Mouse (Mus musculus) MEL (cell line): ENCODE results near the gene Pimreg.

Source experiments
- CHD2 ChIP-seq: IDR thresholded peaks from 2 replicates; pipeline ENCODE4 v1.6.1; 2011; ENCODE audit warnings: low read length, improper control_type of control experiment
- CTCF ChIP-seq, 3 experiments: IDR thresholded peaks in 2 of 3; conservative IDR thresholded peaks in 1 of 3; 2 replicates each; pipeline ENCODE4 v1.5.1; 2011 to 2012; ENCODE audit warnings: low read length in 3 of 3, low read depth in 2 of 3, mild to moderate bottlenecking in 2 of 3, improper control_type of control experiment in 1 of 3, inconsistent platforms in 1 of 3, mixed read lengths in 1 of 3, moderate library complexity in 1 of 3; ENCODE audit not compliant: control insufficient read depth in 1 of 3, insufficient read depth in 1 of 3, poor library complexity in 1 of 3, severe bottlenecking in 1 of 3
- ELF1 ChIP-seq: IDR thresholded peaks from 2 replicates; pipeline ENCODE4 v1.6.1; 2014; ENCODE audit warnings: low read depth, mild to moderate bottlenecking, inconsistent platforms, low read length, improper control_type of control experiment, moderate library complexity
- EP300 ChIP-seq, 2 experiments: IDR thresholded peaks; 2 replicates each; pipeline ENCODE4 v1.6.1; 2011; ENCODE audit warnings: improper control_type of control experiment in 2 of 2, low read length in 2 of 2, low read depth in 1 of 2, mild to moderate bottlenecking in 1 of 2
- MAFK ChIP-seq: IDR thresholded peaks from 2 replicates; pipeline ENCODE4 v1.6.1; 2011; ENCODE audit warnings: low read depth, mild to moderate bottlenecking, low read length, improper control_type of control experiment, borderline replicate concordance
- MAX ChIP-seq: IDR thresholded peaks from 2 replicates; pipeline ENCODE4 v1.6.1; 2011; ENCODE audit warnings: low read length, improper control_type of control experiment
- NELFE ChIP-seq: IDR thresholded peaks from 2 replicates; pipeline ENCODE4 v1.6.1; 2011; ENCODE audit warnings: low read depth, low read length, improper control_type of control experiment
- POLR2A ChIP-seq, 2 experiments: IDR thresholded peaks; 2 replicates each; pipeline ENCODE4 v1.6.1; 2011 to 2012; ENCODE audit warnings: low read length in 2 of 2, mild to moderate bottlenecking in 2 of 2, control low read depth in 1 of 2, improper control_type of control experiment in 1 of 2, low read depth in 1 of 2, moderate library complexity in 1 of 2; ENCODE audit not compliant: control insufficient read depth in 1 of 2, insufficient read depth in 1 of 2, poor library complexity in 1 of 2
- RCOR1 ChIP-seq: IDR thresholded peaks from 2 replicates; pipeline ENCODE4 v1.6.1; 2012; ENCODE audit warnings: low read depth, mild to moderate bottlenecking, inconsistent platforms, low read length, improper control_type of control experiment
- SMC3 ChIP-seq: IDR thresholded peaks from 2 replicates; pipeline ENCODE4 v1.6.1; 2011; ENCODE audit warnings: low read depth, low read length, improper control_type of control experiment
- TCF12 ChIP-seq: IDR thresholded peaks from 2 replicates; pipeline ENCODE4 v1.6.1; 2014; ENCODE audit warnings: low read depth, mild to moderate bottlenecking, inconsistent platforms, low read length, improper control_type of control experiment, moderate library complexity
- ZKSCAN1 ChIP-seq: IDR thresholded peaks from 2 replicates; pipeline ENCODE4 v1.6.1; 2012; ENCODE audit warnings: low read depth, mild to moderate bottlenecking, inconsistent platforms, low read length, improper control_type of control experiment, moderate library complexity
- ZNF384 ChIP-seq: IDR thresholded peaks from 2 replicates; pipeline ENCODE4 v1.6.1; 2012; ENCODE audit warnings: low read depth, mild to moderate bottlenecking, inconsistent platforms, low read length, improper control_type of control experiment

DNA sequence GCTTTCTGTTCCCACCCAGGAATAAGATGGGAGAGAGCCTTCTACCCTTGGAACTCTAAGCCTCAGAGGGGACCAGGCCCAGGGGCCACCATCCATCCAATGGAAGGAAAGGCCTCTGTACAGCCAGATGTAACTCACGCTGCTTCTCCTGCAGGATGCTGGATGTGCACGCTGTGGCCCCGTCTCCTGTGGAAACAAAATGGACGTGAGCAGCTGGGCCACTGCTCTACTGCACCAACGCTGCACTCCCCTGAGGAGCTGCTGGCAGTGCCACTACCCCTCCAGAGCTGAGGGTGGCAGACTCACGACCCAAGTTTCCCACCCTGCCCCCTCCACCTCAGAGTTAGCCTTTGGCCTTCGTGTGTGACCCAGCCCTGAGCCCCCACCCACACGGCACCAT is 50.6 kb downstream of the Pimreg start:
- TF ChIP-seq MAX = no peak
- TF ChIP-seq MAFK = no peak
- TF ChIP-seq RCOR1 = no peak
- TF ChIP-seq ELF1 = no peak
- no peak for TF ChIP-seq ZKSCAN1
- TF ChIP-seq CTCF (IDR thresholded peaks at IDR 0.05 in 2 of 3, conservative IDR thresholded peaks at IDR 0.05 in 1 of 3; ENCODE audit: control insufficient read depth in 1 of 3, insufficient read depth in 1 of 3, low read depth in 2 of 3, low read length in 3 of 3, poor library complexity in 1 of 3, severe bottlenecking in 1 of 3) = no peak
- TF ChIP-seq POLR2A (IDR thresholded peaks at IDR 0.05; ENCODE audit: control insufficient read depth in 1 of 2, insufficient read depth in 1 of 2, low read depth in 1 of 2, low read length in 2 of 2, poor library complexity in 1 of 2) = no peak
- no peak for TF ChIP-seq ZNF384
- TF ChIP-seq CHD2 = no peak
- TF ChIP-seq NELFE = no peak
- TF ChIP-seq EP300 (IDR thresholded peaks at IDR 0.05; ENCODE audit: low read depth in 1 of 2, low read length in 2 of 2) = no peak
- no peak for TF ChIP-seq TCF12
- no peak for TF ChIP-seq SMC3
